Mouse (Mus musculus): Measurements from ENCODE around the gene Ror1. TPM values are rescaled to one million over a fixed set of nuclear protein-coding genes. Genes with fewer than 3 reads are reported as not detected.

Gene Ror1
- polyA plus RNA-seq, 1 experiment from 2014 or later = 0.47 TPM

DNA sequence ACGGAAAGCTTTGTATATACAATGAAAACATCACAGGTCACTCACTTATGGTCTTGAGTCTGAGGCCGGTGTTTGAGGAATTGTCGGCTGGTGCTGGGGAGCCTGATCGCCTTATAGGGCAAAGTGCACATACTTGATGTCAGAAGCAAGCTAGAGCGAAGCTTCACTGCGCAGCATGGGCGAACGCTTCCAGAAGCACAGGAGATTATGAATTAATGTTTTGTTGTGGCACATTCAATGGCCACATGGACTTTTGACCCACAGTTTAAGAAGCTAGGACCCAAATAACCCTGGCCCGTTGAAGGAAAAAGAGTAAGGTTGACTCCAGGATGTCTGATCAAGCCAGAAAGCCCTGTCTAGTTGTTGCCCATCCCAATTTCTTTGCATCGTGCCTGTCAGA, 138.2 kb downstream of the Ror1 start:
- 87% methylated on average over 10 of the region's 10 CpGs for WGBS
- Histone ChIP-seq H3K9ac (replicated peaks; ENCODE audit: low read depth, low read length) (no peak overlapping the region), H3K27ac (ENCODE audit: low read depth, low read length) (no peak overlapping the region), H3K27me3 (ENCODE audit: control insufficient read depth, insufficient read depth, low read length) (no peaks in the 10 kb centered on the region), H3K4me1 (ENCODE audit: control insufficient read depth, insufficient read depth, low read length) (no peaks in the 10 kb centered on the region), H3K9me3 (ENCODE audit: control insufficient read depth, low read length) (no peaks in the 10 kb centered on the region), H3K4me3 (ENCODE audit: low read depth, low read length) (no peak overlapping the region), H3K36me3 (ENCODE audit: control insufficient read depth, insufficient read depth, low read length) (no peaks in the 10 kb centered on the region), H3K4me2 (ENCODE audit: low read depth, low read length) (no peak overlapping the region)
- ATAC-seq (ENCODE audit: low read depth) = no peak

DNA sequence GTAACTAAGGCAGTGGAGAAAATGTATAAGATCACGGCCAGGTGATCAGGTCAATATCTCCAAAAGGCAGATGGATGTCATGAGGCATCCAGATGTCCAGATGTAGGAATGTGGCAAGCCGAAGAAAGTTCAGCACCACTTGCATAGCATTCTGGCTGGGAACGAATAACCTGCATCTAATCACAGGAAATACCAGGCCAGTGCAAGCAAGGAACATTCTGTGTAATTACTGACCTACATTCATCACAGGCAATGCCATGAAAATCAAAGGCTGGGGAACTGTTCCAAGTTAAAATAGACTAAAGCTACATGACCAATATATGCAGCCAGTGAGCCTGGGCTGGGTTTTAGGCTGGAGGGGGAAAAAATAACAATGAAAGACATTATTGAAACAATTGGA, 140.7 kb downstream of the Ror1 start:
- no peak overlapping the region for H3K9ac ChIP-seq (replicated peaks; ENCODE audit: low read depth, low read length)
- H3K9me3 ChIP-seq (ENCODE audit: control insufficient read depth, low read length) = no peaks in the 10 kb centered on the region
- no peaks in the 10 kb centered on the region for H3K4me1 ChIP-seq (ENCODE audit: control insufficient read depth, insufficient read depth, low read length)
- no peak for ATAC-seq (ENCODE audit: low read depth)
- WGBS = 79% methylated on average over 3 of the region's 3 CpGs
- no peak overlapping the region for H3K27ac ChIP-seq (ENCODE audit: low read depth, low read length)
- no peak overlapping the region for H3K4me2 ChIP-seq (ENCODE audit: low read depth, low read length)
- no peaks in the 10 kb centered on the region for H3K36me3 ChIP-seq (ENCODE audit: control insufficient read depth, insufficient read depth, low read length)
- H3K27me3 ChIP-seq (ENCODE audit: control insufficient read depth, insufficient read depth, low read length) = no peaks in the 10 kb centered on the region
- no peak overlapping the region for H3K4me3 ChIP-seq (ENCODE audit: low read depth, low read length)

DNA sequence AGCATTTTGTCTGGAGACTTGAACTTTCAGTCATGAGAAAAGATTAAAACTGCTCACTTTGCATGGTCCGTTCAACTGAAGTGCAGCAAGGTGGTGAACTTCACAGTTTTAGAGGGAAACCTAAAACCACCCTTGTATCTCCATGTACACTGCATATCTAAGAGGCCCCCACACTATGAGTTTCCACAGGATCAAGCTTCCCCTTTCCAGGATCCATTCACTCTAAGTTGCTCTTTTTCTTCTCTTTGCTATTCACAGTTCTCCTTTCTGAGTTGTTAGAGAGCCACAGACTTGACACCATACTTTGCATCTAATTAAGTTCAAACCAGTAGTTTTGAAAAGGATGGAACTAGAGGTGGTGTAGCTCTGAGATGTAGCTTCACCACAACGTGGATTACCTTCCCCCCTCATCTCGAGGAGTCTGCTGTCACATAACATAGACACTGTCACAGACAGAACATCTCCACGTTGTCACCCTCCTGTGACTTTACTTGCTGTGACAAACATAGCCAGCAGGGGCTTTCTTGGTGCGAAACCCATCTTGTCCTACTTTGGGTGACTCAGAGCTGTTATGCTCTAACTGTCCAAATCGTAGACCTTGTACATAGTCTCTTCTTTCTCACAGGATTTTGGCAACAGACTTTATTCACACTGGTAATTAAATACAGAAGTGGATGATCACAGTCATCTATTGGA, 146.6 kb downstream of the Ror1 start:
- Histone ChIP-seq H3K27ac (ENCODE audit: low read depth, low read length) (no peak overlapping the region), H3K9me3 (ENCODE audit: control insufficient read depth, low read length) (no peaks in the 10 kb centered on the region), H3K9ac (replicated peaks; ENCODE audit: low read depth, low read length) (no peak overlapping the region), H3K4me1 (ENCODE audit: control insufficient read depth, insufficient read depth, low read length) (no peaks in the 10 kb centered on the region), H3K4me3 (ENCODE audit: low read depth, low read length) (no peak overlapping the region), H3K4me2 (ENCODE audit: low read depth, low read length) (no peak overlapping the region), H3K27me3 (ENCODE audit: control insufficient read depth, insufficient read depth, low read length) (no peaks in the 10 kb centered on the region), H3K36me3 (ENCODE audit: control insufficient read depth, insufficient read depth, low read length) (no peaks in the 10 kb centered on the region)
- 80% methylated on average over 6 of the region's 6 CpGs for WGBS
- ATAC-seq (ENCODE audit: low read depth) = no peak

DNA sequence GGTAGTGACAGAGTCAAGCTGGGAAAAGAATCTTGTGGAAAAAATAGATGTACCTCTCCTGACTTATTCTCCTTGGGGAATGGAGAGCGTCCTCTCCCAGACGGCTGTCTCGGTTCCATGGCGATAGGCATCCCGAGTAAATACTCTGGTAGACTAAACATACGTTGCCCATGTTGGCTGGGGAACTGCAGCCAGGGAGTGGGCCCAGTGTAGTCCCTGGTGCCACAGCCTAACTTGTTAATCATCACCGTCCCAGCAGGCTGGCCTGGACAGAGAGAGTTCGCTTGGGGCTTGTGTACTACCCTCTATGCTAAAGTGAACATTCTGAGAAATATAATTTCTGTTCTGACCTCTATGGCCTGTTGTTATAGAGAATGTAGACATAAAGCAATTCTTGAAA, 148.7 kb downstream of the Ror1 start:
- no peaks in the 10 kb centered on the region for H3K9me3 ChIP-seq (ENCODE audit: control insufficient read depth, low read length)

GRCm38 (mm10) chr4:100244701-100245100, 149.1 kb downstream of the Ror1 start:
- Histone ChIP-seq H3K27me3 (ENCODE audit: control insufficient read depth, insufficient read depth, low read length) (no peaks in the 10 kb centered on the region), H3K4me1 (ENCODE audit: control insufficient read depth, insufficient read depth, low read length) (no peaks in the 10 kb centered on the region), H3K27ac (ENCODE audit: low read depth, low read length) (no peak overlapping the region), H3K4me3 (ENCODE audit: low read depth, low read length) (no peak overlapping the region), H3K4me2 (ENCODE audit: low read depth, low read length) (no peak overlapping the region), H3K9me3 (ENCODE audit: control insufficient read depth, low read length) (no peaks in the 10 kb centered on the region), H3K9ac (replicated peaks; ENCODE audit: low read depth, low read length) (no peak overlapping the region), H3K36me3 (ENCODE audit: control insufficient read depth, insufficient read depth, low read length) (no peaks in the 10 kb centered on the region)
- ATAC-seq (ENCODE audit: low read depth) = no peak
- WGBS = 67% methylated on average over 6 of the region's 6 CpGs

More for the DNA sequence above, 148.7 kb downstream of the Ror1 start:
- Histone ChIP-seq H3K27ac (ENCODE audit: low read depth, low read length) (no peak overlapping the region), H3K4me2 (ENCODE audit: low read depth, low read length) (no peak overlapping the region), H3K36me3 (ENCODE audit: control insufficient read depth, insufficient read depth, low read length) (no peaks in the 10 kb centered on the region), H3K4me1 (ENCODE audit: control insufficient read depth, insufficient read depth, low read length) (no peaks in the 10 kb centered on the region), H3K4me3 (ENCODE audit: low read depth, low read length) (no peak overlapping the region), H3K27me3 (ENCODE audit: control insufficient read depth, insufficient read depth, low read length) (no peaks in the 10 kb centered on the region), H3K9ac (replicated peaks; ENCODE audit: low read depth, low read length) (no peak overlapping the region)
- no peak for ATAC-seq (ENCODE audit: low read depth)
- WGBS = 79% methylated on average over 8 of the region's 8 CpGs

GRCm38 (mm10) chr4:100247826-100248225, 152.2 kb downstream of the Ror1 start:
- Histone ChIP-seq H3K27me3 (ENCODE audit: control insufficient read depth, insufficient read depth, low read length) (no peaks in the 10 kb centered on the region), H3K4me1 (ENCODE audit: control insufficient read depth, insufficient read depth, low read length) (no peaks in the 10 kb centered on the region), H3K27ac (ENCODE audit: low read depth, low read length) (no peak overlapping the region), H3K4me3 (ENCODE audit: low read depth, low read length) (no peak overlapping the region), H3K9ac (replicated peaks; ENCODE audit: low read depth, low read length) (no peak overlapping the region), H3K4me2 (ENCODE audit: low read depth, low read length) (no peak overlapping the region), H3K9me3 (ENCODE audit: control insufficient read depth, low read length) (no peaks in the 10 kb centered on the region), H3K36me3 (ENCODE audit: control insufficient read depth, insufficient read depth, low read length) (no peaks in the 10 kb centered on the region)
- ATAC-seq (ENCODE audit: low read depth) = no peak
- 72% methylated on average over 7 of the region's 7 CpGs for WGBS

GRCm38 (mm10) chr4:100248273-100248672, 152.7 kb downstream of the Ror1 start:
- H3K4me1 ChIP-seq (ENCODE audit: control insufficient read depth, insufficient read depth, low read length) = no peaks in the 10 kb centered on the region
- no peaks in the 10 kb centered on the region for H3K9me3 ChIP-seq (ENCODE audit: control insufficient read depth, low read length)
- H3K27ac ChIP-seq (ENCODE audit: low read depth, low read length) = no peak overlapping the region

GRCm38 (mm10) chr4:100251270-100251669, 155.7 kb downstream of the Ror1 start:
- H3K27me3 ChIP-seq (ENCODE audit: control insufficient read depth, insufficient read depth, low read length) = no peaks in the 10 kb centered on the region
- H3K36me3 ChIP-seq (ENCODE audit: control insufficient read depth, insufficient read depth, low read length) = no peaks in the 10 kb centered on the region
- no peak overlapping the region for H3K4me2 ChIP-seq (ENCODE audit: low read depth, low read length)
- ATAC-seq (ENCODE audit: low read depth) = no peak
- no peaks in the 10 kb centered on the region for H3K9me3 ChIP-seq (ENCODE audit: control insufficient read depth, low read length)
- 46% methylated on average over 2 of the region's 2 CpGs for WGBS
- no peak overlapping the region for H3K27ac ChIP-seq (ENCODE audit: low read depth, low read length)
- no peak overlapping the region for H3K4me3 ChIP-seq (ENCODE audit: low read depth, low read length)
- H3K4me1 ChIP-seq (ENCODE audit: control insufficient read depth, insufficient read depth, low read length) = no peaks in the 10 kb centered on the region
- no peak overlapping the region for H3K9ac ChIP-seq (replicated peaks; ENCODE audit: low read depth, low read length)

More at GRCm38 (mm10) chr4:100248273-100248672, 152.7 kb downstream of the Ror1 start:
- WGBS = 73% methylated on average over 2 of the region's 2 CpGs
- Histone ChIP-seq H3K4me2 (ENCODE audit: low read depth, low read length) (no peak overlapping the region), H3K4me3 (ENCODE audit: low read depth, low read length) (no peak overlapping the region), H3K27me3 (ENCODE audit: control insufficient read depth, insufficient read depth, low read length) (no peaks in the 10 kb centered on the region), H3K36me3 (ENCODE audit: control insufficient read depth, insufficient read depth, low read length) (no peaks in the 10 kb centered on the region), H3K9ac (replicated peaks; ENCODE audit: low read depth, low read length) (no peak overlapping the region)
- no peak for ATAC-seq (ENCODE audit: low read depth)

- H3K36me3 ChIP-seq (ENCODE audit: control insufficient read depth, insufficient read depth, low read length) = no peaks in the 10 kb centered on the region
- 56% methylated on average over 1 of the region's 1 CpGs for WGBS
- no peaks in the 10 kb centered on the region for H3K4me1 ChIP-seq (ENCODE audit: control insufficient read depth, insufficient read depth, low read length)
- no peak for ATAC-seq (ENCODE audit: low read depth)
- no peak overlapping the region for H3K27ac ChIP-seq (ENCODE audit: low read depth, low read length)
- no peaks in the 10 kb centered on the region for H3K9me3 ChIP-seq (ENCODE audit: control insufficient read depth, low read length)
- H3K4me3 ChIP-seq (ENCODE audit: low read depth, low read length) = no peak overlapping the region
- H3K27me3 ChIP-seq (ENCODE audit: control insufficient read depth, insufficient read depth, low read length) = no peaks in the 10 kb centered on the region
- H3K9ac ChIP-seq (replicated peaks; ENCODE audit: low read depth, low read length) = no peak overlapping the region
- no peak overlapping the region for H3K4me2 ChIP-seq (ENCODE audit: low read depth, low read length)
Measured at GRCm38 (mm10) chr4:100252050-100252449, 156.5 kb downstream of the Ror1 start.
